Mouse (Mus musculus) C2C12 (cell line): ENCODE data around the gene Ifngr1. TPM values are rescaled to one million over a fixed set of nuclear protein-coding genes. Genes with fewer than 3 reads are reported as not detected.

Source experiments
- H3K27me3 ChIP-seq: one replicate; pipeline ENCODE4 v1.6.1; 2011; ENCODE audit not compliant: control insufficient read depth, insufficient read depth, insufficient read length
- H3K36me3 ChIP-seq: one replicate; pipeline ENCODE4 v1.6.1; 2011; ENCODE audit not compliant: control insufficient read depth, insufficient read depth
- H3K4me3 ChIP-seq: one replicate; pipeline ENCODE4 v1.5.1; 2011; ENCODE audit warnings: mild to moderate bottlenecking, control low read depth; ENCODE audit not compliant: poor library complexity, insufficient read depth, severe bottlenecking
- H3K79me2 ChIP-seq: one replicate; pipeline ENCODE4 v1.6.1; 2011; ENCODE audit not compliant: control insufficient read depth, insufficient read depth
- H3K79me3 ChIP-seq: one replicate; pipeline ENCODE4 v1.6.1; 2011; ENCODE audit warnings: low read depth, control low read depth
- H3ac ChIP-seq: one replicate; pipeline ENCODE3; 2011; ENCODE audit warnings: low read depth; ENCODE audit not compliant: control insufficient read depth, insufficient read length
- CEBPB ChIP-seq: IDR thresholded peaks from one replicate; pipeline ENCODE4 v1.6.1; 2011; ENCODE audit warnings: low read depth, mild to moderate bottlenecking, control low read depth, moderate library complexity
- CTCF ChIP-seq: IDR thresholded peaks from one replicate; pipeline ENCODE4 v1.5.1; 2011; ENCODE audit not compliant: control insufficient read depth, insufficient read depth, insufficient read length
- FOSL1 ChIP-seq: IDR thresholded peaks from one replicate; pipeline ENCODE4 v1.8.0; 2011; ENCODE audit warnings: mild to moderate bottlenecking, low read length; ENCODE audit not compliant: poor library complexity, insufficient read depth, severe bottlenecking
- MAX ChIP-seq: IDR thresholded peaks from one replicate; pipeline ENCODE4 v1.6.1; 2011; ENCODE audit warnings: mild to moderate bottlenecking, control low read depth
- MYOD1 ChIP-seq: IDR thresholded peaks from one replicate; pipeline ENCODE4 v1.6.1; 2011; ENCODE audit warnings: low read depth; ENCODE audit not compliant: control insufficient read depth, insufficient read length
- MYOG ChIP-seq: IDR thresholded peaks from one replicate; pipeline ENCODE4 v1.6.1; 2011; ENCODE audit not compliant: control insufficient read depth, insufficient read length; ENCODE audit errors: extremely low read depth
- USF1 ChIP-seq: IDR thresholded peaks from one replicate; pipeline ENCODE4 v1.6.1; 2011; ENCODE audit warnings: low read depth, mild to moderate bottlenecking, control low read depth, moderate library complexity
- polyA plus RNA-seq: library from polyadenylated mRNA; unstranded; fragments of >200 nt; fragmentation: generic; extraction: Trizol; gene quantifications from one replicate; pipeline ENCODE4 v1.2.1, GENCODE M21; 2012; ENCODE audit warnings: missing spikeins

Ifngr1 gene
- polyA plus RNA-seq, 1 experiment, result 11.8 TPM

- Histone ChIP-seq H3ac (no peak overlapping the region), H3K79me3 (no peaks in the 10 kb centered on the region), H3K27me3 (no peaks in the 10 kb centered on the region), H3K4me3 (no peak overlapping the region), H3K79me2 (no peaks in the 10 kb centered on the region), H3K36me3 (peaks cover 28% of the 10 kb centered on the region)
- TF ChIP-seq MYOG (no peak), MYOD1 (no peak), FOSL1 (no peak), MAX (no peak), USF1 (no peak), CTCF (no peak), CEBPB (no peak)
Measured at GRCm38 (mm10) chr10:19611616-19612015, 19.9 kb downstream of the Ifngr1 start.

GRCm38 (mm10) chr10:19613111-19613753 lies 21.5 kb downstream of the Ifngr1 start:
- Histone ChIP-seq H3ac (no peak overlapping the region), H3K36me3 (peaks cover 18% of the 10 kb centered on the region), H3K79me3 (no peaks in the 10 kb centered on the region), H3K79me2 (no peaks in the 10 kb centered on the region), H3K4me3 (no peak overlapping the region), H3K27me3 (no peaks in the 10 kb centered on the region)
- no peak for TF ChIP-seq USF1
- TF ChIP-seq CTCF, result no peak
- TF ChIP-seq MYOG, result no peak
- no peak for TF ChIP-seq MAX
- no peak for TF ChIP-seq MYOD1
- no peak for TF ChIP-seq FOSL1

- Histone ChIP-seq H3K79me2 (no peaks in the 10 kb centered on the region), H3ac (no peak overlapping the region), H3K27me3 (peaks cover 4% of the 10 kb centered on the region), H3K36me3 (no peaks in the 10 kb centered on the region), H3K4me3 (no peak overlapping the region), H3K79me3 (no peaks in the 10 kb centered on the region)
- TF ChIP-seq MAX, result no peak
- no peak for TF ChIP-seq MYOD1
- no peak for TF ChIP-seq FOSL1
- no peak for TF ChIP-seq CEBPB
- TF ChIP-seq CTCF, result no peak
Measured at GRCm38 (mm10) chr10:19619736-19620135, 28.0 kb downstream of the Ifngr1 start.

GRCm38 (mm10) chr10:19621408-19622048 lies 29.8 kb downstream of the Ifngr1 start, which contains the start of gene Il22ra2:
Gene Il22ra2, plus strand, starts transcription at chr10:19621998.
- Histone ChIP-seq H3ac (no peak within 1 kb of the TSS), H3K36me3 (no peaks in the 10 kb centered on the region), H3K79me2 (no peaks in the 10 kb centered on the region), H3K27me3 (peaks cover 4% of the 10 kb centered on the region), H3K4me3 (no peak within 1 kb of the TSS), H3K79me3 (no peaks in the 10 kb centered on the region)
- TF ChIP-seq MAX (no peak), CTCF (no peak)

- Histone ChIP-seq H3ac (no peak overlapping the region), H3K79me3 (no peaks in the 10 kb centered on the region), H3K36me3 (no peaks in the 10 kb centered on the region), H3K4me3 (no peak overlapping the region), H3K27me3 (no peaks in the 10 kb centered on the region), H3K79me2 (no peaks in the 10 kb centered on the region)
- no peak for TF ChIP-seq MYOG
- TF ChIP-seq CEBPB, result no peak
- TF ChIP-seq MYOD1, result no peak
- no peak for TF ChIP-seq FOSL1
- no peak for TF ChIP-seq USF1
- TF ChIP-seq CTCF, result no peak
- no peak for TF ChIP-seq MAX
Measured at GRCm38 (mm10) chr10:19624617-19625016, 32.9 kb downstream of the Ifngr1 start.

- Histone ChIP-seq H3K4me3 (no peak overlapping the region), H3K79me2 (no peaks in the 10 kb centered on the region), H3K27me3 (no peaks in the 10 kb centered on the region), H3ac (no peak overlapping the region), H3K79me3 (no peaks in the 10 kb centered on the region), H3K36me3 (no peaks in the 10 kb centered on the region)
- TF ChIP-seq CEBPB, result no peak
- no peak for TF ChIP-seq MYOG
- no peak for TF ChIP-seq USF1
- no peak for TF ChIP-seq MYOD1
- no peak for TF ChIP-seq MAX
- TF ChIP-seq CTCF, result no peak
- no peak for TF ChIP-seq FOSL1
Measured at GRCm38 (mm10) chr10:19627342-19627741, 35.6 kb downstream of the Ifngr1 start.
